Comparison of ENCODE assay signal across 7 mouse cellular contexts in the genomic region with DNA sequence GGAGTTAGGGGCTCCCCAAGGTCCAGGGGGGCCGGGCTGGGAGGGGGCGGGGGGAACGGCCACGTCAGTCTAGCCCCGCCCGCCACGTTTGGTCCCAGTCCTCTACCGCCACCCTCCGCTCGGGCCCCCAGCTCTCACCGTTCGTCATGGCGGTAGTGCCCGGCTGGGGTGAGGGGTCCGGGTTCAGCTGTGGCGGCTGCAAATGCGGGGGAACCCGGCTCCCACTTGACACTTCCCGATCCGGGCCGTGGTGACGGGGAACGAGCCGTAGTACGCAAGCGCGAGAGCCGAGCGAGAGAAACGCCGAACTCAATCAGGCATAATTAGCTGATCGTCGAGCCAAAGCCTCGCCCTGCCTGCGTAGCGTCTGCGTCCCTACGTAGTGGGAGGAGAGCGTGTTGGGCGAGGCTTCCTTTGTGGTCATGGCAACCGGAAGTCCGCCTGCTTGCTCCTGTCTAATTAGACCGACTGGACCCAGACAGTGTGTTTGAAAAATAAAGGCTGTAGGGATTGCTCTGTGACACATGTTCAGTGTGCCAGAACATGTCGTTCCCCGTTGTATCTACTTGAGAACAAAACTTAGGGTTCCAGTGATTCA. TPM values are rescaled to one million over a fixed set of nuclear protein-coding genes. Genes with fewer than 3 reads are reported as not detected.
DNase-seq lines count a peak whose midpoint lies in the region; ATAC-seq lines count a peak whose summit lies in the region.

Gene Tmem167b, minus strand, starts transcription at position 334 of the 598 bp plus-strand sequence.

- peak within 1 kb of the TSS; percentile 79 for H3K4me2 ChIP-seq in intestine, embryonic 15.5 days (replicated peaks)

- H3K27ac ChIP-seq in intestine, embryonic 15.5 days = peak within 1 kb of the TSS; percentile 88
- peak within 1 kb of the TSS; percentile 88 for H3K27ac ChIP-seq in midbrain, embryonic 10.5 days (replicated peaks)

- peak; percentile 97 for DNase-seq in adrenal gland, adult 2 months
- DNase-seq in embryo, embryonic 11.5 days (ENCODE audit: low read depth, low spot score) = peak; percentile 96
- DNase-seq in gastrocnemius, postnatal 36 days = peak; percentile 94 to 95
- DNase-seq in left cerebral cortex, postnatal 25 days (ENCODE audit: low spot score in 2 of 2) = peak; percentile 98 to 99
- DNase-seq in midbrain, embryonic 10.5 days (ENCODE audit: low spot score) = peak; percentile 97
- peak; percentile 92 for DNase-seq in right cerebral cortex, postnatal 4 days

- peak within 1 kb of the TSS; percentile 73 for H3K4me3 ChIP-seq in intestine, embryonic 15.5 days (replicated peaks)
- H3K4me3 ChIP-seq in midbrain, embryonic 10.5 days = peak within 1 kb of the TSS; percentile 94

- ATAC-seq in intestine, embryonic 15.5 days = peak; percentile 98

- 0 out of 2 replicates have a peak, but pooled peaks cover 11% of the 10 kb centered on the region for H3K36me3 ChIP-seq in intestine, embryonic 15.5 days
- peaks cover 32% of the 10 kb centered on the region for H3K36me3 ChIP-seq in midbrain, embryonic 10.5 days

- H3K9me3 ChIP-seq in intestine, embryonic 15.5 days = no peaks in the 10 kb centered on the region
- no peaks in the 10 kb centered on the region for H3K9me3 ChIP-seq in midbrain, embryonic 10.5 days (replicated peaks)

- H3K4me1 ChIP-seq in intestine, embryonic 15.5 days (replicated peaks) = no peaks in the 10 kb centered on the region
- peaks cover 26% of the 10 kb centered on the region for H3K4me1 ChIP-seq in midbrain, embryonic 10.5 days

- WGBS in intestine, embryonic 15.5 days = under 1% methylated on average over 45 of the region's 45 CpGs
- WGBS in midbrain, embryonic 10.5 days = under 1% methylated on average over 45 of the region's 45 CpGs

- no peaks in the 10 kb centered on the region for H3K27me3 ChIP-seq in intestine, embryonic 15.5 days (replicated peaks)
- H3K27me3 ChIP-seq in midbrain, embryonic 10.5 days (ENCODE audit: low read depth, poor library complexity, severe bottlenecking) = no peaks in the 10 kb centered on the region

- intact Hi-C loops in gastrocnemius, postnatal 36 days (cut with DNase I) = loop anchor here (2.0 to 5.0 kb wide), 2 partner anchors 90 to 161 kb away; partner anchors contain the start of gene Clcc1
- intact Hi-C loops in left cerebral cortex, postnatal 25 days (cut with DNase I) = loop anchor here (2.0 to 5.0 kb wide), 2 partner anchors 161 to 280 kb away; partner anchors contain the start of gene Sort1

- H3K9ac ChIP-seq in intestine, embryonic 15.5 days = peak within 1 kb of the TSS; percentile 83

RNA-seq across cellular contexts. Expression of gene Tmem167b, which starts in this region (rescaled TPM):
- total RNA-seq in adrenal gland, adult 2 months (2021) = 10 to 100 TPM; 51.1 to 60.5 TPM
- polyA plus RNA-seq in adrenal gland, adult 2 months (2012; rRNA removed) = 2.5 and 3.3 TPM in 2 replicates
- total RNA-seq in gastrocnemius, postnatal 36 days (2021) = 10 to 100 TPM; 12.3 to 14.0 TPM
- polyA plus RNA-seq in intestine, embryonic 15.5 days (2015; fragmentation: Nextera tagmentation; extraction: Ambion mirVana) = 34.3 and 35.5 TPM in 2 replicates
- total RNA-seq in left cerebral cortex, postnatal 25 days (2021) = 10 to 100 TPM; 42.5 to 44.7 TPM
- 38.6 and 50.8 TPM in 2 replicates for polyA plus RNA-seq in midbrain, embryonic 10.5 days (2016; fragmentation: Nextera tagmentation; extraction: Ambion mirVana)

Comparison
In these comparisons a context has a peak if more than half of its experiments do, and no peak if none do; other contexts are left out.
1. Peak in every context shown above with its lines: DNase-seq, ATAC-seq, H3K4me3 ChIP-seq and H3K27ac ChIP-seq.